Mouse (Mus musculus) CH12.LX (cell line): ENCODE measurements around the gene Slfn14. TPM values are rescaled to one million over a fixed set of nuclear protein-coding genes. Genes with fewer than 3 reads are reported as not detected.

Experiments
- DNase-seq: peaks from one replicate; pipeline ENCODE4 v3.0.0-alpha.2; 2013; ENCODE audit errors: extremely low read depth
- H3K27ac ChIP-seq: 2 replicates; pipeline ENCODE4 v1.5.1; 2012; ENCODE audit warnings: low read depth, mild to moderate bottlenecking, control low read depth, moderate library complexity; ENCODE audit not compliant: insufficient read depth
- H3K27me3 ChIP-seq: replicated peaks from 2 replicates; pipeline ENCODE3; 2012; ENCODE audit warnings: inconsistent platforms
- H3K36me3 ChIP-seq, 2 experiments: replicated peaks in 1 of 2; 2 replicates each; pipeline versions ENCODE3 to v1.6.1; 2012; ENCODE audit warnings: inconsistent platforms in 1 of 2, low read length in 1 of 2, mild to moderate bottlenecking in 1 of 2, mixed read lengths in 1 of 2, moderate library complexity in 1 of 2; ENCODE audit not compliant: control insufficient read depth in 1 of 2, insufficient read depth in 1 of 2
- H3K4me1 ChIP-seq, 2 experiments: 2 replicates each; pipeline ENCODE4 v1.6.1; 2012; ENCODE audit warnings: inconsistent platforms in 1 of 2, moderate library complexity in 1 of 2; ENCODE audit not compliant: insufficient read depth in 2 of 2, control insufficient read depth in 1 of 2
- H3K4me2 ChIP-seq: 2 replicates; pipeline ENCODE4 v1.6.1; 2012; ENCODE audit warnings: low read depth, mild to moderate bottlenecking, control low read depth; ENCODE audit not compliant: poor library complexity, insufficient read depth, severe bottlenecking
- H3K4me3 ChIP-seq, 3 experiments: fragments of 150-350 bp in 1 of 3; sonication (generic) in 1 of 3; replicated peaks in 1 of 3; 2 replicates each; pipeline versions ENCODE3 to v1.5.1; 2011 to 2012; ENCODE audit warnings: low read depth in 2 of 3, low read length in 2 of 3, mild to moderate bottlenecking in 2 of 3, moderate library complexity in 2 of 3, control low read depth in 1 of 3, improper control_type of control experiment in 1 of 3, inconsistent platforms in 1 of 3, mixed read lengths in 1 of 3; ENCODE audit not compliant: poor library complexity in 1 of 3
- H3K79me2 ChIP-seq: replicated peaks from 2 replicates; pipeline ENCODE4 v1.6.1; 2012; ENCODE audit warnings: mild to moderate bottlenecking, moderate library complexity; ENCODE audit not compliant: control insufficient read depth, poor library complexity, insufficient read depth, severe bottlenecking; ENCODE audit errors: extremely low read depth
- H3K9ac ChIP-seq: 2 replicates; pipeline ENCODE4 v1.6.1; 2012; ENCODE audit warnings: low read depth, mild to moderate bottlenecking, control low read depth, moderate library complexity; ENCODE audit not compliant: insufficient read depth
- H3K9me3 ChIP-seq: replicated peaks from 2 replicates; pipeline ENCODE3; 2012; ENCODE audit warnings: low read length, inconsistent platforms, mixed read lengths
- BHLHE40 ChIP-seq: IDR thresholded peaks from 2 replicates; pipeline ENCODE4 v1.6.1; 2011; ENCODE audit warnings: mild to moderate bottlenecking, low read depth, low read length, improper control_type of control experiment
- CHD2 ChIP-seq: IDR thresholded peaks from 2 replicates; pipeline ENCODE4 v1.6.1; 2011; ENCODE audit warnings: low read length, improper control_type of control experiment
- CTCF ChIP-seq, 2 experiments: IDR thresholded peaks in 1 of 2; conservative IDR thresholded peaks in 1 of 2; 2 replicates each; pipeline ENCODE4 v1.5.1; 2011 to 2012; ENCODE audit warnings: low read depth in 2 of 2, low read length in 2 of 2, improper control_type of control experiment in 1 of 2, inconsistent platforms in 1 of 2, mild to moderate bottlenecking in 1 of 2, moderate library complexity in 1 of 2
- ETS1 ChIP-seq: conservative IDR thresholded peaks from 2 replicates; pipeline ENCODE4 v1.6.1; 2012; ENCODE audit warnings: low read depth, mild to moderate bottlenecking, inconsistent platforms, low read length, improper control_type of control experiment, moderate library complexity
- GABPA ChIP-seq: IDR thresholded peaks from 2 replicates; pipeline ENCODE4 v1.6.1; 2012; ENCODE audit warnings: low read depth, low read length, improper control_type of control experiment, inconsistent platforms; ENCODE audit not compliant: insufficient replicate concordance
- IRF4 ChIP-seq: IDR thresholded peaks from 2 replicates; pipeline ENCODE4 v1.6.1; 2014; ENCODE audit warnings: low read depth, mild to moderate bottlenecking, inconsistent platforms, low read length, improper control_type of control experiment
- JUN ChIP-seq: IDR thresholded peaks from 2 replicates; pipeline ENCODE4 v1.6.1; 2011; ENCODE audit warnings: low read depth, mild to moderate bottlenecking, low read length, improper control_type of control experiment, moderate library complexity; ENCODE audit not compliant: insufficient read depth
- JUND ChIP-seq: conservative IDR thresholded peaks from 2 replicates; pipeline ENCODE4 v1.6.1; 2011; ENCODE audit warnings: low read depth, low read length, improper control_type of control experiment
- KAT2A ChIP-seq: IDR thresholded peaks from 2 replicates; pipeline ENCODE4 v1.6.1; 2012; ENCODE audit warnings: low read length, improper control_type of control experiment, inconsistent platforms; ENCODE audit not compliant: insufficient replicate concordance
- MAFK ChIP-seq: IDR thresholded peaks from 2 replicates; pipeline ENCODE4 v1.6.1; 2011; ENCODE audit warnings: low read length, improper control_type of control experiment; ENCODE audit not compliant: insufficient replicate concordance
- MAX ChIP-seq: IDR thresholded peaks from 2 replicates; pipeline ENCODE4 v1.6.1; 2011; ENCODE audit warnings: low read length, improper control_type of control experiment
- MAZ ChIP-seq: IDR thresholded peaks from 2 replicates; pipeline ENCODE4 v1.6.1; 2012; ENCODE audit warnings: low read depth, mild to moderate bottlenecking, inconsistent platforms, low read length, improper control_type of control experiment, moderate library complexity
- MEF2A ChIP-seq: IDR thresholded peaks from 2 replicates; pipeline ENCODE4 v1.6.1; 2014; ENCODE audit warnings: low read depth, mild to moderate bottlenecking, inconsistent platforms, low read length, improper control_type of control experiment, borderline replicate concordance
- MYC ChIP-seq: IDR thresholded peaks from 2 replicates; pipeline ENCODE4 v1.6.1; 2011; ENCODE audit warnings: low read depth, mild to moderate bottlenecking, improper control_type of control experiment, low read length
- NELFE ChIP-seq: IDR thresholded peaks from 2 replicates; pipeline ENCODE4 v1.6.1; 2011; ENCODE audit warnings: low read depth, low read length, improper control_type of control experiment
- NRF1 ChIP-seq: IDR thresholded peaks from 2 replicates; pipeline ENCODE4 v1.6.1; 2014; ENCODE audit warnings: low read depth, mild to moderate bottlenecking, inconsistent platforms, low read length, improper control_type of control experiment, moderate library complexity
- PAX5 ChIP-seq: IDR thresholded peaks from 2 replicates; pipeline ENCODE4 v1.6.1; 2012; ENCODE audit warnings: low read length, inconsistent platforms, mixed read lengths
- POLR2A ChIP-seq: IDR thresholded peaks from 2 replicates; pipeline ENCODE4 v1.6.1; 2011; ENCODE audit warnings: low read depth, mild to moderate bottlenecking, improper control_type of control experiment, low read length
- POLR2AphosphoS2 ChIP-seq: IDR thresholded peaks from 2 replicates; pipeline ENCODE4 v1.6.1; 2011; ENCODE audit warnings: low read depth, low read length, improper control_type of control experiment
- RAD21 ChIP-seq: IDR thresholded peaks from 2 replicates; pipeline ENCODE4 v1.6.1; 2011; ENCODE audit warnings: low read depth, mild to moderate bottlenecking, low read length, improper control_type of control experiment, moderate library complexity
- SIN3A ChIP-seq: IDR thresholded peaks from 2 replicates; pipeline ENCODE4 v1.6.1; 2012; ENCODE audit warnings: low read length, improper control_type of control experiment, inconsistent platforms
- SMC3 ChIP-seq: IDR thresholded peaks from 2 replicates; pipeline ENCODE4 v1.6.1; 2011; ENCODE audit warnings: low read depth, low read length, improper control_type of control experiment
- TBP ChIP-seq: conservative IDR thresholded peaks from 2 replicates; pipeline ENCODE4 v1.6.1; 2011; ENCODE audit warnings: low read depth, low read length, improper control_type of control experiment
- TCF12 ChIP-seq: IDR thresholded peaks from 2 replicates; pipeline ENCODE4 v1.6.1; 2014; ENCODE audit warnings: low read depth, mild to moderate bottlenecking, inconsistent platforms, low read length, improper control_type of control experiment
- UBTF ChIP-seq: IDR thresholded peaks from 2 replicates; pipeline ENCODE4 v1.6.1; 2012; ENCODE audit warnings: low read depth, mild to moderate bottlenecking, inconsistent platforms, low read length, improper control_type of control experiment, moderate library complexity
- USF1 ChIP-seq: IDR thresholded peaks from 2 replicates; pipeline ENCODE4 v1.6.1; 2014; ENCODE audit warnings: low read depth, mild to moderate bottlenecking, inconsistent platforms, low read length, improper control_type of control experiment
- USF2 ChIP-seq: conservative IDR thresholded peaks from 2 replicates; pipeline ENCODE4 v1.6.1; 2011; ENCODE audit warnings: low read depth, low read length, improper control_type of control experiment
- ZKSCAN1 ChIP-seq: IDR thresholded peaks from 2 replicates; pipeline ENCODE4 v1.6.1; 2012; ENCODE audit warnings: low read depth, inconsistent platforms, low read length, improper control_type of control experiment, borderline replicate concordance
- ZMIZ1 ChIP-seq: IDR thresholded peaks from 2 replicates; pipeline ENCODE4 v1.6.1; 2012; ENCODE audit warnings: low read depth, mild to moderate bottlenecking, inconsistent platforms, low read length, improper control_type of control experiment
- ZNF384 ChIP-seq: IDR thresholded peaks from 2 replicates; pipeline ENCODE4 v1.6.1; 2012; ENCODE audit warnings: low read depth, low read length, improper control_type of control experiment, inconsistent platforms
- dilution Hi-C: fragments of 300-500 bp; cut with MboI; formaldehyde crosslinking; loops from 2 replicates; pipeline ENCODE4 v1.14.3; 2020; ENCODE audit warnings: low sequenced_read_pairs; ENCODE audit not compliant: extremely low pct_unique_long_range_greater_than_20kb, extremely low pct_ligation_motif_present
- in situ Hi-C: fragments of 300-500 bp; cut with MboI; formaldehyde crosslinking; loops from 3 replicates; pipeline ENCODE4 v1.14.3; 2019; ENCODE audit warnings: low sequenced_read_pairs, low pct_ligation_motif_present, low pct_unique_long_range_greater_than_20kb, mixed read lengths
- polyA plus RNA-seq: library from polyadenylated mRNA; unstranded; fragments of >175 nt; gene quantifications from 2 replicates; pipeline ENCODE4 v1.2.1, GENCODE M21; 2012; ENCODE audit warnings: low read depth; ENCODE audit not compliant: insufficient read length
- total RNA-seq, 2 experiments: library from RNA; depleted of rRNA; stranded (reverse); fragments of 300-350 nt in 1 of 2; fragments of >200 nt in 1 of 2; gene quantifications; 2 replicates each; pipeline ENCODE4 v1.2.3; 2012 to 2014

The Slfn14 gene
- total and polyA plus RNA-seq, 3 experiments, result not detected

DNA sequence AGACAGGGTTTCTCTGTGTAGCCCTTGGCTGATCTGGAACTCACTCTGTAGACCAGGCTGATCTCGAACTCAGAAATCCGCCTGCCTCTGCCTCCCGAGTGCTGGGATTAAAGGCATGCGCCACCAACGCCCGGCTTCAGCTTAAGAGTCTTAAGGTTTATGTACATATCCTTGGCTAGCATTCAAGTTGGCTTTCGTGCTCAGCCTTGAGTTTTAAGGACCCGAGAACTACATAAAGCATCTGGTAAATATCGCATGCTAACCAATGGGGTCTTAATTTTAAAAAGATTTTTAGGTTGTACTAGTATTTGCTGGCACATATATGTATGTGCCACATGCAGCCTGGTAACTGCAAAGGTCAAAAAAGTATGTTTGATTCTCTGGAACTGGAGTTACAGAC lies 13.2 kb upstream of the Slfn14 start:
- TF ChIP-seq ZNF384 (no peak), TBP (0 out of 2 replicates have a peak, but pooled peaks have one; percentile 34)
- Histone ChIP-seq H3K9me3 (no peaks in the 10 kb centered on the region), H3K36me3 (peaks cover 20 to 38% of the 10 kb centered on the region in 2 experiments), H3K4me2 (peak overlapping the region; percentile 50; the same call in 1 of the 2 replicates), H3K9ac (peak overlapping the region; percentile 72), H3K79me2 (peaks cover 44% of the 10 kb centered on the region), H3K27ac (no peak overlapping the region), H3K27me3 (no peaks in the 10 kb centered on the region), H3K4me3 (peak overlapping the region in 1 of 3 experiments; percentile 91), H3K4me1 (peaks cover 7 to 60% of the 10 kb centered on the region in 2 experiments)
- no peak for DNase-seq
- in situ Hi-C loops (no loop called here), dilution Hi-C loops (no loop called here)

DNA sequence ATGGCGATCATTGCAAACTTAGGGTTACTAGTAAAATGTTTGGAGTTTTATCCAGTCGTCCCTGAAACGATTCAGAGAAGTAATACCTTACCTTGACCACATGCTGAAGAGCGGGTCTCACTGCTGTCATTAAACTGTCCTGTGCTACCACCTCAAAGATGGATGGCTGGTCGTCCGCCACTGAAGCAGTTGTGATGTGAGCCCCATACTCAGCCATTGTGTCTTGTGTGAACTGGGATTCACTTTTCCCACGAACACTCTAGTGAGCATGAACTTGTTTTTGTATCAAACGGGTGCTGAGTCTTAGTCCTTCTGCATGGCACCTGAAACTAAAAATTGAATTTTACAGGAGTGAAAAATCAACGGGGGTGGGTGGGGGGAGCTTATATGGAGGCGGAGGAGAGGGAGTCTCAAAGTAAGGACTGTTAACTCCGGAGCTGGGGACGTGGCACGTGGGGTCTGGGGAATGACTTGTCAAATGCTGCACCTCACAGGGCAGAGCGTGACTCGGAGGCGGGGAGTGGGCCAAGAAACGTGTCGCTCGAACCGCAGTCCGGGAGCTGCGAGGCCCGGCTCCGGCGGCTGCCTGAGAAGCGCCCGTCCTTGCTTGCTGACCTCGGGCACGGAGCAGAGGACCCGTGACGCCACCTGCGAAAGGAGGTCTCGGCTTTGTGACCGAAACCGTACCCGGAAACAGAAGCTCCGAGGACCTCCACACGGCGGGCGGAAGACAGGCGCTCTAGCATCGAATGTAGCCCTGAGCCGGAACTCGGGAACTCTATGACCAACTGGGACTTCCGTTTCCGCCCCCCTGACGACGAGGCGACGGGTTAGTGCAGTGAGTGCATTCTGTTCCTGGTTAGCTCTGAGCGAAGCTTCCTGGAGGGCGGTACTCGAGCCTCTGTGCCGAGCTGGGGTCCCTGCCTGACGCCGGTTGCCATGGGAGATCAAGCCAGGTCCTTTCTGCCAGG lies 12.0 kb upstream of the Slfn14 start, which contains the start of gene Ap2b1:
TSS of gene Ap2b1 (plus strand) at position 800 of the 971 bp plus-strand sequence.
- Histone ChIP-seq H3K9ac (peak within 1 kb of the TSS; percentile 72), H3K4me3 (peak within 1 kb of the TSS; percentile 70 to 91 (median 78)), H3K27me3 (no peaks in the 10 kb centered on the region), H3K9me3 (no peaks in the 10 kb centered on the region), H3K4me1 (peaks cover 6 to 60% of the 10 kb centered on the region in 2 experiments; a peak in 3 of 4 replicates), H3K4me2 (peak within 1 kb of the TSS; percentile 92), H3K27ac (peak within 1 kb of the TSS; percentile 81), H3K79me2 (peaks cover 43% of the 10 kb centered on the region), H3K36me3 (peaks cover 20 to 48% of the 10 kb centered on the region in 2 experiments)
- peak; percentile 100 for DNase-seq
- in situ Hi-C loops (no loop called here), dilution Hi-C loops (no loop called here)
- TF ChIP-seq ZNF384 (no peak), POLR2A (peak; percentile 98), SIN3A (peak; percentile 100), UBTF (peak; percentile 92; the same call in 1 of the 2 replicates), MYC (peak; percentile 96), ZMIZ1 (peak; percentile 96), POLR2AphosphoS2 (peak; percentile 96), JUN (no peak; the same call in 1 of the 2 replicates), MAFK (0 out of 2 replicates have a peak, but pooled peaks have one; percentile 5), ETS1 (peak; percentile 80), BHLHE40 (peak; percentile 93), TCF12 (peak; percentile 99), MAX (peak; percentile 93), SMC3 (no peak), NRF1 (peak; percentile 65), ZKSCAN1 (no peak), CTCF (conservative IDR thresholded peaks at IDR 0.05 in 1 of 2, IDR thresholded peaks at IDR 0.05 in 1 of 2; ENCODE audit: low read depth in 2 of 2, low read length in 2 of 2) (no peak), RAD21 (no peak), NELFE (peak; percentile 96), KAT2A (peak; percentile 98), USF1 (peak; percentile 9; the same call in 1 of the 2 replicates), MEF2A (peak; percentile 92), GABPA (peak; percentile 93), TBP (peak; percentile 96), JUND (no peak), MAZ (peak; percentile 91; the same call in 1 of the 2 replicates), CHD2 (peak; percentile 84), IRF4 (peak; percentile 93), USF2 (no peak), PAX5 (no peak)
